Mouse (Mus musculus) thymus, postnatal 36 days (tissue): ENCODE data around the gene Tmem26.
"Not testable (repeated sequence)": the region's sequence is repeated elsewhere in the genome, so short reads cannot be mapped to it uniquely, and the experiment has no call there.

ENCODE experiments used
- DNase-seq, 2 experiments: peaks; one replicate each; pipeline ENCODE4 v3.0.0; 2022; ENCODE audit warnings: mixed read lengths in 2 of 2

Tmem26 gene

GRCm38 (mm10) chr10:68723568-68724360, at the start of gene Tmem26:
Gene Tmem26, plus strand, starts transcription at chr10:68723646.
- no peak for DNase-seq

GRCm38 (mm10) chr10:68678678-68679077, 44.8 kb upstream of the Tmem26 start:
- DNase-seq, result no peak

- DNase-seq, result no peak
Measured at GRCm38 (mm10) chr10:68681233-68681632, 42.2 kb upstream of the Tmem26 start.

GRCm38 (mm10) chr10:68685510-68685909, 37.9 kb upstream of the Tmem26 start:
- no peak for DNase-seq

GRCm38 (mm10) chr10:68691116-68691515, 32.3 kb upstream of the Tmem26 start:
- no peak for DNase-seq

GRCm38 (mm10) chr10:68692401-68692800, 31.0 kb upstream of the Tmem26 start:
- DNase-seq, result no peak

- no peak for DNase-seq
Measured at GRCm38 (mm10) chr10:68695760-68696336, 27.6 kb upstream of the Tmem26 start.

- DNase-seq, result no peak
Measured at GRCm38 (mm10) chr10:68704268-68704667, 19.2 kb upstream of the Tmem26 start.

- no peak for DNase-seq
Measured at GRCm38 (mm10) chr10:68705471-68706036, 17.9 kb upstream of the Tmem26 start.

- DNase-seq, result no peak
Measured at GRCm38 (mm10) chr10:68707014-68707852, 16.2 kb upstream of the Tmem26 start.

GRCm38 (mm10) chr10:68712926-68713325, 10.5 kb upstream of the Tmem26 start:
- DNase-seq, result no peak

- no peak for DNase-seq
Measured at GRCm38 (mm10) chr10:68714302-68714701, 9.1 kb upstream of the Tmem26 start.

GRCm38 (mm10) chr10:68715396-68715795, 8.1 kb upstream of the Tmem26 start:
- no peak for DNase-seq

- DNase-seq, result no peak
Measured at GRCm38 (mm10) chr10:68718375-68718774, 5.1 kb upstream of the Tmem26 start.

- no peak for DNase-seq
Measured at GRCm38 (mm10) chr10:68720887-68721400, 2.5 kb upstream of the Tmem26 start.

- DNase-seq, result no peak
Measured at GRCm38 (mm10) chr10:68723015-68723414, 431 bp upstream of the Tmem26 start.

GRCm38 (mm10) chr10:68724361-68724720, 895 bp downstream of the Tmem26 start:
- DNase-seq, result peak; percentile 8 to 10

- DNase-seq, result no peak
Measured at GRCm38 (mm10) chr10:68727464-68727863, 4.0 kb downstream of the Tmem26 start.

- DNase-seq, result no peak
Measured at GRCm38 (mm10) chr10:68735621-68736020, 12.2 kb downstream of the Tmem26 start.

GRCm38 (mm10) chr10:68737391-68737790, 13.9 kb downstream of the Tmem26 start:
- no peak for DNase-seq

- not testable (repeated sequence) for DNase-seq
Measured at GRCm38 (mm10) chr10:68738981-68739380, 15.5 kb downstream of the Tmem26 start.

GRCm38 (mm10) chr10:68740251-68740650, 16.8 kb downstream of the Tmem26 start:
- DNase-seq, result no peak

- DNase-seq, result no peak
Measured at GRCm38 (mm10) chr10:68750921-68751320, 27.5 kb downstream of the Tmem26 start.
